Mouse (Mus musculus) right cerebral cortex, postnatal 36 days (tissue): ENCODE results near the gene Plin4.

Experiments
- DNase-seq, 2 experiments: peaks; one replicate each; pipeline ENCODE4 v3.0.0; 2022; ENCODE audit warnings: low spot score in 2 of 2, mixed read lengths in 1 of 2

Plin4 gene

GRCm38 (mm10) chr17:56057381-56058120 is 52.1 kb downstream of the Plin4 start:
- DNase-seq = no peak

- DNase-seq = no peak
Observed at GRCm38 (mm10) chr17:56055945-56056678, 53.5 kb downstream of the Plin4 start.

- DNase-seq = no peak
Observed at GRCm38 (mm10) chr17:56054938-56055337, 54.7 kb downstream of the Plin4 start.

GRCm38 (mm10) chr17:56051369-56051768 is 58.2 kb downstream of the Plin4 start:
- no peak for DNase-seq
